Mouse (Mus musculus) ES-Bruce4 (cell line): ENCODE results near the gene Camta1. TPM values are rescaled to one million over a fixed set of nuclear protein-coding genes. Genes with fewer than 3 reads are reported as not detected.

Experiments
- H3K27ac ChIP-seq: 2 replicates; pipeline ENCODE4 v1.5.1; 2012; ENCODE audit warnings: low read length, inconsistent platforms; ENCODE audit not compliant: insufficient read depth
- H3K27me3 ChIP-seq: 2 replicates; pipeline ENCODE4 v1.6.1; 2012; ENCODE audit warnings: mild to moderate bottlenecking, low read length, inconsistent platforms; ENCODE audit not compliant: control insufficient read depth, poor library complexity, insufficient read depth, severe bottlenecking
- H3K36me3 ChIP-seq: 2 replicates; pipeline ENCODE4 v1.6.1; 2012; ENCODE audit warnings: inconsistent platforms, mild to moderate bottlenecking, low read length, moderate library complexity; ENCODE audit not compliant: control insufficient read depth, poor library complexity, insufficient read depth, severe bottlenecking
- H3K4me1 ChIP-seq: one replicate; pipeline ENCODE4 v1.8.1; 2011; ENCODE audit warnings: low read length; ENCODE audit not compliant: control insufficient read depth, insufficient read depth
- H3K4me3 ChIP-seq: 2 replicates; pipeline ENCODE4 v1.5.1; 2011; ENCODE audit warnings: low read depth, mild to moderate bottlenecking, low read length
- H3K9ac ChIP-seq: 2 replicates; pipeline ENCODE4 v1.6.1; 2012; ENCODE audit warnings: low read depth, mild to moderate bottlenecking, inconsistent platforms; ENCODE audit not compliant: poor library complexity, severe bottlenecking
- H3K9me3 ChIP-seq: replicated peaks from 2 replicates; pipeline ENCODE4 v1.6.1; 2012; ENCODE audit warnings: mild to moderate bottlenecking, low read length, inconsistent platforms; ENCODE audit not compliant: control insufficient read depth, poor library complexity, insufficient read depth, severe bottlenecking
- CTCF ChIP-seq: IDR thresholded peaks from one replicate; pipeline ENCODE4 v1.8.1; 2011; ENCODE audit warnings: low read depth, low read length
- EP300 ChIP-seq: IDR thresholded peaks from 2 replicates; pipeline ENCODE4 v1.6.1; 2011; ENCODE audit warnings: low read depth, low read length; ENCODE audit not compliant: insufficient read depth
- POLR2A ChIP-seq: IDR thresholded peaks from one replicate; pipeline ENCODE4 v1.8.1; 2011; ENCODE audit warnings: low read length; ENCODE audit not compliant: insufficient read depth
- polyA plus RNA-seq: library from polyadenylated mRNA; stranded (reverse); fragments of >200 nt; gene quantifications from 2 replicates; pipeline ENCODE4 v1.2.4, GENCODE M21; 2011; ENCODE audit warnings: low read depth; ENCODE audit not compliant: missing spikeins, insufficient read depth, insufficient read length

Camta1 gene
- polyA plus RNA-seq, 1 experiment = 85.3 TPM

- no peaks in the 10 kb centered on the region for H3K36me3 ChIP-seq
- H3K9me3 ChIP-seq = no peaks in the 10 kb centered on the region
- H3K27me3 ChIP-seq = no peaks in the 10 kb centered on the region
- TF ChIP-seq POLR2A (no peak), EP300 (no peak), CTCF (no peak)
- H3K4me1 ChIP-seq = no peaks in the 10 kb centered on the region
- H3K9ac ChIP-seq = no peak overlapping the region
- no peak overlapping the region for H3K27ac ChIP-seq
- H3K4me3 ChIP-seq = no peak overlapping the region
These were observed 151.2 kb downstream of the Camta1 start for GRCm38 (mm10) chr4:151710522-151710921.

DNA sequence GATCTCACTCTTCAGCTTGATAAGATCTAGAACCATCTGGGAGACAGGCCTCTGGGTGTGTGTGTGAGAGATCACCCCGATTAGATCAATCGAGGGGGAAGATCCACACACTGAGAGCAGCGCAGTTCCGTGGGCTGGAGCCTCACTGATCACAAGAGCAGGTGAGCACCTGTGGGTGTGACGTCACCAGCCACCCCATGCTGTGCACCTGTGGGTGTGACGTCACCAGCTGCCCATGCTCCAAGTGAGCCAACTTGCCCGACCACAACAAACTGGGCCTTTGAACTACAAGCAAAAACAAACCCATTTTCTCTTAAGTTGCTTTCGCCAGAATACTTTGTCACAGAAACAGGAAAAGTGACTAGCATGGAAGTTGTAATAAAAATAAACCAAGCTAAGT is 152.4 kb downstream of the Camta1 start:
- no peak overlapping the region for H3K4me3 ChIP-seq
- no peak overlapping the region for H3K9ac ChIP-seq
- no peaks in the 10 kb centered on the region for H3K36me3 ChIP-seq
- H3K27ac ChIP-seq = no peak overlapping the region
- no peaks in the 10 kb centered on the region for H3K9me3 ChIP-seq
- no peak for TF ChIP-seq EP300
- no peak for TF ChIP-seq CTCF
- no peak for TF ChIP-seq POLR2A
- H3K27me3 ChIP-seq = no peaks in the 10 kb centered on the region
- H3K4me1 ChIP-seq = no peaks in the 10 kb centered on the region

DNA sequence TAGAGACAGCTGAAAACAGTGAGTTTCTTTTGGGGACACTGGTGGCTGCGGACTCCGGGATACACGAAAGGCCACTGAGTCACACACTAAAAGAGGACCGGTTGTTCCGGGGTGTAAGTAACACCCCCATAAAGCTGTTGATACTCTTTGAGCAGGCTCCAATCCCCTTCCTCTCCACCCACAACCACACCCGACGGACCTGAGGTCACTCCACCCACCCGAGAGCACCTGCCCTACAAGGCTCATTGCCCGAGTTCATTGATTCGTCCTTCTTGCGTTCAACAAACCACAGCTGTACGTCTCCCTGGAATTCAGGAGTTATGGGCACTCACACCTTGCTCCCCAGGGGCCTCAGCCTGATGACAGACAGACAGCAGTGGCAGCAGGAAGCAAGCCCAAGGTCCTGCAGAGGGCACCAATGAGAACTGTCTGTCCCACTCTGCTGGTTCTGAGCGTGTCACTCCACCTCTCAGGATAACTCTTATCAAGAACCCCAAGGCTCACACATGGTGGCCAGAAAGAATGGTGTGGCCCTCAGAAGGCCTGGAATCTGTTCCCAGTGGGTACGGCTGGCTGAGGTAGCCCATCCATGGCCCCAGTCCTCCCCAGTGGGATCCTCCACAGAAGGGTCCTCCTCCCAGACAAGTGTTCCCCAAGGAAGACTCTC is 158.5 kb downstream of the Camta1 start:
- Histone ChIP-seq H3K36me3 (no peaks in the 10 kb centered on the region), H3K27me3 (no peaks in the 10 kb centered on the region), H3K9me3 (no peaks in the 10 kb centered on the region), H3K4me3 (no peak overlapping the region), H3K27ac (no peak overlapping the region), H3K9ac (no peak overlapping the region), H3K4me1 (peaks cover 2% of the 10 kb centered on the region)
- TF ChIP-seq CTCF = no peak
- TF ChIP-seq EP300 = no peak
- TF ChIP-seq POLR2A = no peak

DNA sequence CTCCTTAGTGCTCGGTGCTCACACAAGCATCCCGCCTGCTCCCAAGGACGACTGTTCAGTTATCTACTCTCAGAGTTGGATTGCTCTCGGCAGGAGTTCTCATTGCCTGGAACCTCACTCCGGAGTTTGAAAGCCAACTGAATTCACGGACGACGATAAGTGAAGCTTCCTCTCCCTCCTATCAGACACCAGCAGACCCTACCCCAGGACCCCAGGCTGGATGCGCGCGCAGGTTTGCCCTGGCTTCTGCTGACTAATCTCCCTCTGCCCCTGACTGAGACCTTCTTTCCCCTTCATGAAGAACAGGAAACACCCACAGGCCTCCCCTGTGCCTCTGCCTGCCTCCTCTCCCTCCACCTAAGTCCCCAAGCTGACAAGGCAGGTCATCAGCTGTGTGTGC is 159.2 kb downstream of the Camta1 start:
- Histone ChIP-seq H3K9me3 (no peaks in the 10 kb centered on the region), H3K27ac (no peak overlapping the region), H3K27me3 (no peaks in the 10 kb centered on the region), H3K36me3 (no peaks in the 10 kb centered on the region), H3K4me1 (peaks cover 2% of the 10 kb centered on the region), H3K9ac (no peak overlapping the region), H3K4me3 (no peak overlapping the region)
- TF ChIP-seq CTCF (no peak), POLR2A (no peak), EP300 (no peak)

DNA sequence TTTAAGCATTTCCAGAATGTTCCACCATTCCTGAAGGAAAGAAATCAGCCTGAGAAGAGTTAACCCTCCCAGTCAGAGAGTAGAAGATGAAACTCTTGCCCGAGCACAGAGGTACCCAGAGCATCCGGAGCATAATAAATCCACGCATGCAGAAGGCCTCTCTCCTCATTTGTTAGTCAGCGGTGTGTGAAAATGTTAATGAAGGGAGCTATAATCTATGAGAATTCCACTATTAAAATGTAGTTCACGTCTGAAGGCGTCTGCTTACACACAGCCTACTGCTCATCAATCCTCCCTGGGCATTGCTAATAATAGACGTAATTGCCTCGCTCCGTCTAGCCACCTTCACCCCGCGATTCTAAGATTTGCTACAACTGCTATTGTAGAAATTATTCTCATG is 165.7 kb downstream of the Camta1 start:
- no peak for TF ChIP-seq EP300
- no peak for TF ChIP-seq CTCF
- no peak for TF ChIP-seq POLR2A
- Histone ChIP-seq H3K27me3 (no peaks in the 10 kb centered on the region), H3K4me3 (no peak overlapping the region), H3K36me3 (no peaks in the 10 kb centered on the region), H3K9me3 (no peaks in the 10 kb centered on the region), H3K4me1 (peaks cover 2% of the 10 kb centered on the region), H3K9ac (no peak overlapping the region), H3K27ac (no peak overlapping the region)

DNA sequence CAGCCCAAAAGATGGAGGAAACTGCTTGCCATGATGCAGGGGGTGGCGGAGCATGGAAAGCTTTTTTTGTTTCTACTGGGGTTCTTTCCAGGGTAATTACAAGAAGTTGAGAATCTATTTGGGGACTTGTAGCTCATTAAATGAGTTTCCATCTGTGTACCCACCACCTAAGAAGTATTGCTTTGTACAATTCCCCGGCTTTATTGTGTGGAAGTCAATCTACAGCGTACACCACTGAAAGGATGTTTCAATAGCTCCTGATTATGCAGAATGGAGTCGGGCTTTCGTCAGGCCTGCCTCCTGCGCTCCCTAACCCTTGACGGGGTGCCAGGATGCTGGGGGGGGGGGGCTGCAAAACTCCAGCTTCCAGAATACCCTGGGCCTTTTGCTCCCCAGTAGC is 167.1 kb downstream of the Camta1 start:
- H3K36me3 ChIP-seq = no peaks in the 10 kb centered on the region
- H3K9ac ChIP-seq = no peak overlapping the region
- H3K27me3 ChIP-seq = no peaks in the 10 kb centered on the region
- H3K9me3 ChIP-seq = no peaks in the 10 kb centered on the region
- H3K27ac ChIP-seq = no peak overlapping the region
- TF ChIP-seq CTCF = no peak
- TF ChIP-seq EP300 = no peak
- no peak for TF ChIP-seq POLR2A
- no peak overlapping the region for H3K4me3 ChIP-seq
- no peaks in the 10 kb centered on the region for H3K4me1 ChIP-seq
